In the genomic region with DNA sequence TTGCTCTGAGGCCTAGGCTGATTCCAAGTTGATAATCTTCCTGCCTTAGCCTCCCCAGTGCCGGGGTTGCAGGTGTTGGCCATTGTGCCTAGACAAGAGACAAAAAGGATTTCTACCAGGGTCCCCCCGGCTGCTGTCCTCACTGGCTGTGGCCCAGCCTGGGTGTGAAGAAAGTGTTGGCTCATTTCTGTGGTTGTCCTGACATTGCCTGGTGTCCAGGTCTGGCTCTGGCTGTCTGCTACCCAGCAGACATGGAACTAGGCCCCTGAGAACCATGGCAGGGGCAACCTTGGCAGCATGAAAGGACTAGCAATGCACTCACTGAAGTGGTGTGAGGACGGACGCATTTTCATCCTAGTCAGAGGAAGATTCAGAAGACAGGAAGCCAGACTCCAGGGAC, we compare ENCODE assay signal across 16 mouse cellular contexts. TPM values are rescaled to one million over a fixed set of nuclear protein-coding genes. Genes with fewer than 3 reads are reported as not detected.
A peak's percentile ranks its signal among the peaks of the same experiment; 100 is the strongest.
DNase-seq lines count a peak whose midpoint lies in the region; ATAC-seq and TF ChIP-seq lines count a peak whose summit lies in the region.
"Had no signal": no experiment of that assay in that cellular context is flagged by ENCODE, and none has a peak within 500 bp of the region (broad histone marks: within the 10 kb centered on the region; RNA-seq: fewer than 3 reads in every experiment).

No protein-coding gene starts in this region.

- ATAC-seq in embryonic facial prominence, embryonic 14.5 days (ENCODE audit: low read depth): no peak
- no peak for ATAC-seq in midbrain, embryonic 14.5 days (ENCODE audit: low FRiP score, low TSS enrichment)
- ATAC-seq: Patski had no signal

- intact Hi-C loops in heart, adult 2 months (cut with DNase I): no loop called here

- WGBS in heart, adult 2 months: 50% methylated on average over 4 of the region's 4 CpGs
- WGBS in embryonic facial prominence, embryonic 10.5 days: 81% methylated on average over 4 of the region's 4 CpGs
- 79% methylated on average over 4 of the region's 4 CpGs for WGBS in embryonic facial prominence, embryonic 14.5 days
- 65% methylated on average over 4 of the region's 4 CpGs for WGBS in midbrain, embryonic 14.5 days

- no peak overlapping the region for H3K9ac ChIP-seq in heart, adult 2 months (ENCODE audit: low read depth, low read length)
- peak overlapping the region; percentile 25; the same call in 1 of the 2 replicates for H3K9ac ChIP-seq in embryonic facial prominence, embryonic 14.5 days (ENCODE audit: low read depth, low read length)
- H3K9ac ChIP-seq in midbrain, embryonic 14.5 days (replicated peaks; ENCODE audit: low read length): no peak overlapping the region
- H3K9ac ChIP-seq: heart, embryonic 13.5 days; lung, embryonic 14.5 days had no signal

- H3K79me2 ChIP-seq in heart, adult 2 months (replicated peaks; ENCODE audit: control insufficient read depth, insufficient read depth, low read length): no peaks in the 10 kb centered on the region

- no peak for TF ChIP-seq POLR2A in heart, adult 2 months (IDR thresholded peaks at IDR 0.05; ENCODE audit: insufficient read depth, low read depth, low read length)

- DNase-seq in heart, adult 2 months: no peak
- no peak for DNase-seq in heart, adult 18-20 months
- DNase-seq in embryonic facial prominence, embryonic 10.5 days (ENCODE audit: low spot score): no peak
- no peak for DNase-seq in embryonic facial prominence, embryonic 14.5 days (ENCODE audit: low spot score)
- no peak for DNase-seq in midbrain, embryonic 14.5 days
- DNase-seq in embryo, embryonic 9.5 days (ENCODE audit: extremely low spot score): no peak
- no peak for DNase-seq in layer of hippocampus, adult 8-10 months (ENCODE audit: low spot score in 2 of 2)
- DNase-seq: adrenal gland, adult 8-10 months; kidney, adult 11 months; kidney, postnatal 36 days; lung, embryonic 14.5 days; right cerebral cortex, postnatal 4 days had no signal

- no peak for TF ChIP-seq EP300 in heart, adult 2 months (IDR thresholded peaks at IDR 0.05; ENCODE audit: insufficient read depth, low read depth, low read length)

- H3K4me3 ChIP-seq in heart, adult 2 months: no peak overlapping the region
- no peak overlapping the region for H3K4me3 ChIP-seq in embryonic facial prominence, embryonic 10.5 days
- H3K4me3 ChIP-seq in embryonic facial prominence, embryonic 14.5 days (ENCODE audit: low read depth, low read length): no peak overlapping the region
- H3K4me3 ChIP-seq in midbrain, embryonic 14.5 days (replicated peaks; ENCODE audit: low read depth, low read length): no peak overlapping the region
- H3K4me3 ChIP-seq: heart, embryonic 13.5 days had no signal

- TF ChIP-seq CTCF in heart, adult 2 months (IDR thresholded peaks at IDR 0.05): no peak

- no peaks in the 10 kb centered on the region for H3K9me3 ChIP-seq in embryonic facial prominence, embryonic 10.5 days
- H3K9me3 ChIP-seq in embryonic facial prominence, embryonic 14.5 days (ENCODE audit: control insufficient read depth, low read length): no peaks in the 10 kb centered on the region
- H3K9me3 ChIP-seq in midbrain, embryonic 14.5 days (ENCODE audit: control insufficient read depth, low read length): no peaks in the 10 kb centered on the region
- H3K9me3 ChIP-seq: heart, embryonic 13.5 days had no signal

- H3K27me3 ChIP-seq in heart, adult 2 months (ENCODE audit: control insufficient read depth, insufficient read depth, low read length): no peaks in the 10 kb centered on the region
- no peaks in the 10 kb centered on the region for H3K27me3 ChIP-seq in embryonic facial prominence, embryonic 10.5 days (replicated peaks; ENCODE audit: low read depth, poor library complexity, severe bottlenecking)
- no peaks in the 10 kb centered on the region for H3K27me3 ChIP-seq in embryonic facial prominence, embryonic 14.5 days (replicated peaks; ENCODE audit: control insufficient read depth, insufficient read depth, low read length)
- H3K27me3 ChIP-seq in midbrain, embryonic 14.5 days (ENCODE audit: control insufficient read depth, insufficient read depth, low read length): no peaks in the 10 kb centered on the region
- H3K27me3 ChIP-seq: heart, embryonic 13.5 days; Patski had no signal

- peak overlapping the region; percentile 24; the same call in 1 of the 2 replicates for H3K27ac ChIP-seq in heart, adult 2 months
- H3K27ac ChIP-seq in embryonic facial prominence, embryonic 10.5 days (replicated peaks): peak overlapping the region; percentile 54; the same call in 1 of the 2 replicates
- H3K27ac ChIP-seq in embryonic facial prominence, embryonic 14.5 days (replicated peaks; ENCODE audit: low read depth, low read length): no peak overlapping the region
- peak overlapping the region; percentile 32; the same call in 1 of the 2 replicates for H3K27ac ChIP-seq in midbrain, embryonic 14.5 days (replicated peaks; ENCODE audit: low read depth, low read length)
- H3K27ac ChIP-seq: heart, embryonic 13.5 days had no signal

- H3K36me3 ChIP-seq in heart, adult 2 months (ENCODE audit: control insufficient read depth, insufficient read depth, low read length): no peaks in the 10 kb centered on the region
- H3K36me3 ChIP-seq in embryonic facial prominence, embryonic 10.5 days (replicated peaks): no peaks in the 10 kb centered on the region
- no peaks in the 10 kb centered on the region for H3K36me3 ChIP-seq in embryonic facial prominence, embryonic 14.5 days (ENCODE audit: control insufficient read depth, insufficient read depth, low read length)
- no peaks in the 10 kb centered on the region for H3K36me3 ChIP-seq in midbrain, embryonic 14.5 days (ENCODE audit: control insufficient read depth, insufficient read depth, low read length)
- H3K36me3 ChIP-seq: heart, embryonic 13.5 days had no signal

- H3K4me2 ChIP-seq in embryonic facial prominence, embryonic 14.5 days (ENCODE audit: low read depth, low read length): no peak overlapping the region
- H3K4me2 ChIP-seq in midbrain, embryonic 14.5 days (ENCODE audit: low read length): no peak overlapping the region
- H3K4me2 ChIP-seq: heart, embryonic 13.5 days; lung, embryonic 14.5 days had no signal

- peaks cover 39% of the 10 kb centered on the region for H3K4me1 ChIP-seq in heart, adult 2 months (ENCODE audit: control insufficient read depth, insufficient read depth, low read length)
- peaks cover 93% of the 10 kb centered on the region for H3K4me1 ChIP-seq in embryonic facial prominence, embryonic 10.5 days
- peaks cover 47% of the 10 kb centered on the region for H3K4me1 ChIP-seq in embryonic facial prominence, embryonic 14.5 days (ENCODE audit: control insufficient read depth, insufficient read depth, low read length)
- H3K4me1 ChIP-seq in midbrain, embryonic 14.5 days (ENCODE audit: control insufficient read depth, insufficient read depth, low read length): peaks cover 78% of the 10 kb centered on the region

RNA-seq across cellular contexts. Expression of a gene that starts 16.9 kb away (rescaled TPM):
- total RNA-seq in heart, adult 2 months (2021): 10 to 100 TPM in 1 of 2 experiments, 1 to 10 TPM in 1; 9.7 to 12.2 TPM
- 19.5 and 24.8 TPM in 2 replicates for polyA plus RNA-seq in heart, adult 2 months (2012; rRNA removed)
- total RNA-seq in heart, adult 18-20 months (2021): 10 to 100 TPM in 1 of 2 experiments, 1 to 10 TPM in 1; 8.7 to 11.5 TPM
- 36.7 and 44.2 TPM in 2 replicates for polyA plus RNA-seq in embryonic facial prominence, embryonic 10.5 days (2016; fragmentation: Nextera tagmentation; extraction: Ambion mirVana)
- 59.3 and 67.5 TPM in 2 replicates for polyA plus RNA-seq in embryonic facial prominence, embryonic 14.5 days (2014; fragmentation: Nextera tagmentation; extraction: Ambion mirVana)
- polyA plus RNA-seq in midbrain, embryonic 14.5 days (2014; fragmentation: Nextera tagmentation; extraction: Ambion mirVana): 97.9 and 101 TPM in 2 replicates
- total RNA-seq in layer of hippocampus, adult 8-10 months (2022): 100 to 1,000 TPM; 105 to 142 (median 118) TPM

RNA-seq across cellular contexts. Expression of a gene that starts 24.0 kb away (rescaled TPM):
- 1 to 10 TPM; 1.0 to 1.7 TPM for total RNA-seq in heart, adult 2 months (2021)
- 0.47 TPM in 1 of 2 replicates, not detected in the other for polyA plus RNA-seq in heart, adult 2 months (2012; rRNA removed)
- 1 to 10 TPM; 1.1 to 1.2 TPM for total RNA-seq in heart, adult 18-20 months (2021)
- not detected in 2 replicates for polyA plus RNA-seq in embryonic facial prominence, embryonic 10.5 days (2016; fragmentation: Nextera tagmentation; extraction: Ambion mirVana)
- 2.7 TPM in 1 of 2 replicates, not detected in the other for polyA plus RNA-seq in embryonic facial prominence, embryonic 14.5 days (2014; fragmentation: Nextera tagmentation; extraction: Ambion mirVana)
- 1.8 TPM in 1 of 2 replicates, not detected in the other for polyA plus RNA-seq in midbrain, embryonic 14.5 days (2014; fragmentation: Nextera tagmentation; extraction: Ambion mirVana)
- total RNA-seq in layer of hippocampus, adult 8-10 months (2022): 1 to 10 TPM in 3 of 4 experiments, not detected in 1; 1.5 to 4.1 (median 1.7) TPM
- total RNA-seq: CH12.LX had no signal
- polyA plus RNA-seq: Patski had no signal

RNA-seq across cellular contexts. Expression of a gene that starts 33.2 kb away (rescaled TPM):
- 1 to 10 TPM; 1.8 to 2.1 TPM for total RNA-seq in heart, adult 2 months (2021)
- polyA plus RNA-seq in heart, adult 2 months (2012; rRNA removed): 1.3 and 2.2 TPM in 2 replicates
- total RNA-seq in heart, adult 18-20 months (2021): 1 to 10 TPM; 2.4 to 2.7 TPM
- polyA plus RNA-seq in embryonic facial prominence, embryonic 10.5 days (2016; fragmentation: Nextera tagmentation; extraction: Ambion mirVana): 0.22 TPM in 1 of 2 replicates, not detected in the other
- 1.3 and 1.7 TPM in 2 replicates for polyA plus RNA-seq in embryonic facial prominence, embryonic 14.5 days (2014; fragmentation: Nextera tagmentation; extraction: Ambion mirVana)
- 1.3 TPM in 1 of 2 replicates, not detected in the other for polyA plus RNA-seq in midbrain, embryonic 14.5 days (2014; fragmentation: Nextera tagmentation; extraction: Ambion mirVana)
- total RNA-seq in layer of hippocampus, adult 8-10 months (2022): 1 to 10 TPM; 2.1 to 6.6 (median 3.4) TPM
- total RNA-seq: CH12.LX had no signal
- polyA plus RNA-seq: Patski had no signal

RNA-seq across cellular contexts. Expression of a gene that starts 33.3 kb away (rescaled TPM):
- not detected for total RNA-seq in heart, adult 2 months (2021)
- not detected in 2 replicates for polyA plus RNA-seq in heart, adult 2 months (2012; rRNA removed)
- not detected for total RNA-seq in heart, adult 18-20 months (2021)
- not detected in 2 replicates for polyA plus RNA-seq in embryonic facial prominence, embryonic 10.5 days (2016; fragmentation: Nextera tagmentation; extraction: Ambion mirVana)
- not detected in 2 replicates for polyA plus RNA-seq in embryonic facial prominence, embryonic 14.5 days (2014; fragmentation: Nextera tagmentation; extraction: Ambion mirVana)
- polyA plus RNA-seq in midbrain, embryonic 14.5 days (2014; fragmentation: Nextera tagmentation; extraction: Ambion mirVana): not detected in 2 replicates
- not detected for total RNA-seq in layer of hippocampus, adult 8-10 months (2022)
- total RNA-seq: adrenal gland, adult 8-10 months; CH12.LX; left cerebral cortex, postnatal 25 days had no signal
- polyA plus RNA-seq: heart, embryonic 13.5 days; lung, embryonic 14.5 days; Patski had no signal

RNA-seq across cellular contexts. Expression of a gene that starts 53.7 kb away (rescaled TPM):
- 10 to 100 TPM; 11.0 to 12.2 TPM for total RNA-seq in heart, adult 2 months (2021)
- 14.3 and 21.9 TPM in 2 replicates for polyA plus RNA-seq in heart, adult 2 months (2012; rRNA removed)
- total RNA-seq in heart, adult 18-20 months (2021): 10 to 100 TPM in 1 of 2 experiments, 1 to 10 TPM in 1; 9.3 to 10.2 TPM
- 57.9 and 61.4 TPM in 2 replicates for polyA plus RNA-seq in embryonic facial prominence, embryonic 10.5 days (2016; fragmentation: Nextera tagmentation; extraction: Ambion mirVana)
- polyA plus RNA-seq in embryonic facial prominence, embryonic 14.5 days (2014; fragmentation: Nextera tagmentation; extraction: Ambion mirVana): 23.7 and 27.9 TPM in 2 replicates
- polyA plus RNA-seq in midbrain, embryonic 14.5 days (2014; fragmentation: Nextera tagmentation; extraction: Ambion mirVana): 30.5 and 31.0 TPM in 2 replicates
- total RNA-seq in layer of hippocampus, adult 8-10 months (2022): 10 to 100 TPM; 18.6 to 21.2 (median 19.5) TPM
